Mouse (Mus musculus) forebrain, embryonic 11.5 days (tissue): ENCODE measurements around the gene Sdad1. TPM values are rescaled to one million over a fixed set of nuclear protein-coding genes. Genes with fewer than 3 reads are reported as not detected.

Experiments used
- ATAC-seq: fragments of 200-750 bp; cut with Nextera tagmentation; replicated peaks from 2 replicates; pipeline ENCODE4 v1.8.0; 2017; ENCODE audit warnings: moderate TSS enrichment; ENCODE audit not compliant: low FRiP score
- DNase-seq: peaks from one replicate; pipeline ENCODE4 v3.0.0-alpha.2; 2017; ENCODE audit warnings: low spot score
- H3K27ac ChIP-seq: fragments of 300-500 bp; sonication (generic); 2 replicates; pipeline ENCODE4 v1.5.1; 2014; ENCODE audit warnings: low read depth, low read length
- H3K27me3 ChIP-seq: fragments of 300-500 bp; sonication (generic); 2 replicates; pipeline ENCODE4 v1.6.1; 2014; ENCODE audit warnings: mild to moderate bottlenecking, low read length, mixed read lengths; ENCODE audit not compliant: control insufficient read depth, insufficient read depth
- H3K36me3 ChIP-seq: fragments of 300-500 bp; sonication (generic); 2 replicates; pipeline ENCODE4 v1.6.1; 2014; ENCODE audit warnings: mild to moderate bottlenecking, low read length, moderate library complexity, mixed read lengths; ENCODE audit not compliant: control insufficient read depth, insufficient read depth
- H3K4me1 ChIP-seq: fragments of 300-500 bp; sonication (generic); replicated peaks from 2 replicates; pipeline ENCODE4 v1.6.1; 2014; ENCODE audit warnings: low read length, mixed read lengths; ENCODE audit not compliant: control insufficient read depth, insufficient read depth
- H3K4me2 ChIP-seq: fragments of 300-500 bp; sonication (generic); 2 replicates; pipeline ENCODE4 v1.6.1; 2014; ENCODE audit warnings: low read depth, mild to moderate bottlenecking, low read length, moderate library complexity, mixed read lengths; ENCODE audit not compliant: severe bottlenecking
- H3K4me3 ChIP-seq: fragments of 300-500 bp; sonication (generic); 2 replicates; pipeline ENCODE4 v1.5.1; 2014; ENCODE audit warnings: low read depth, low read length
- H3K9ac ChIP-seq: fragments of 300-500 bp; sonication (generic); 2 replicates; pipeline ENCODE4 v1.6.1; 2014; ENCODE audit warnings: low read length
- H3K9me3 ChIP-seq: fragments of 300-500 bp; sonication (generic); 2 replicates; pipeline ENCODE4 v1.6.1; 2016; ENCODE audit warnings: low read length, mixed read lengths; ENCODE audit not compliant: control insufficient read depth
- WGBS: fragments of 180-500 bp; shearing (Covaris S2); extraction: QIAGEN DNeasy Blood & Tissue Kit; methylation state at CpG from one replicate; pipeline ENCODE4 v1.1.7; 2014; 5-methylcytosine and 5-hydroxymethylcytosine counted together
- polyA plus RNA-seq: library from polyadenylated mRNA; unstranded; fragments of >200 nt; fragmentation: Nextera tagmentation; extraction: Ambion mirVana; gene quantifications from 2 replicates; pipeline ENCODE4 v1.2.1, GENCODE M21; 2014

The Sdad1 gene
- polyA plus RNA-seq, 1 experiment from 2014 or later, result 36.8 TPM

DNA sequence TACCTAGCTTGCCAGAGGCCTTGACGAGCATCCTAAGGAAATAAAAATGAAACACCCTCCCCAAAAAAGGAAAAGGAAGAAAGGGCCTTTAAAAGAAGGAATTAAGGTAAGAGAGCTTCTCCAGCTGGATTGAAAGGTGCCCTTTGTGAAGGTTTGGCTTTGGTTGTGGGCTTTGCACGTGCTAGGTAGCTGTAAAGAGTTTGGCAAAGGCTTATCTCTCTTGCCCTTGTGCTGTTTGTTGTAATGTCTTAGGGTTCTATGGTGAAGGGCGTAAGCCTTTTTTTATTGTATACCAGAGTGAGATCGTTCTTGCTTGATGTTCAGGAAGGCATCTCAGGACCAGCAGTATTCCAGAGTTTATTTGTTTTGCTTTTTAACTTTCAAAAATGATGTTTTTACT lies 30.3 kb upstream of the Sdad1 start:
- H3K27me3 ChIP-seq, result no peaks in the 10 kb centered on the region
- no peak for ATAC-seq
- no peak overlapping the region for H3K27ac ChIP-seq
- no peaks in the 10 kb centered on the region for H3K36me3 ChIP-seq
- H3K4me2 ChIP-seq, result no peak overlapping the region
- H3K4me1 ChIP-seq, result no peaks in the 10 kb centered on the region
- no peak overlapping the region for H3K4me3 ChIP-seq
- no peak for DNase-seq
- no peak overlapping the region for H3K9ac ChIP-seq
- WGBS, result 73% methylated on average over 4 of the region's 4 CpGs
- H3K9me3 ChIP-seq, result no peaks in the 10 kb centered on the region

DNA sequence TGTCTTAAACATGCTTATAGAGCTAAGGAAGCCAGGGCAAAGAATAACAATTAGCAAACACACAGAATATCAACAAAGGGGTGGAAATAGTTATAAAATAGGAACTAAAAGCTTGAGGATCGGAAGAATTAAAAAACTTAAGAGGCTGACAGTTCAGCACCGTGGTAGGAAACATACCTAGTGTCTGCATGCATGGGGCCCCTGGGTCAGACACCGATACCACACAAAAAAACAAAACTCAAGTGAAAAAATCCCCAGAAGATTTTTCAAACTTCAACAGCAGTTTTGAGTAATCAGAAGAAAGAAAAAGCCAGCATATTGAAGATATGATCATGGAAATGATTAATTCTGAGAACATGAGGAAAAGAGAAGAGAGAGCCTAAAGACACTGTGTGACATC lies 26.5 kb upstream of the Sdad1 start:
- DNase-seq, result no peak
- no peaks in the 10 kb centered on the region for H3K36me3 ChIP-seq
- ATAC-seq, result no peak
- H3K9me3 ChIP-seq, result no peaks in the 10 kb centered on the region
- H3K4me1 ChIP-seq, result no peaks in the 10 kb centered on the region
- no peak overlapping the region for H3K4me3 ChIP-seq
- H3K9ac ChIP-seq, result no peak overlapping the region
- WGBS, result 90% methylated on average over 3 of the region's 3 CpGs
- H3K27ac ChIP-seq, result no peak overlapping the region
- no peak overlapping the region for H3K4me2 ChIP-seq
- H3K27me3 ChIP-seq, result no peaks in the 10 kb centered on the region

DNA sequence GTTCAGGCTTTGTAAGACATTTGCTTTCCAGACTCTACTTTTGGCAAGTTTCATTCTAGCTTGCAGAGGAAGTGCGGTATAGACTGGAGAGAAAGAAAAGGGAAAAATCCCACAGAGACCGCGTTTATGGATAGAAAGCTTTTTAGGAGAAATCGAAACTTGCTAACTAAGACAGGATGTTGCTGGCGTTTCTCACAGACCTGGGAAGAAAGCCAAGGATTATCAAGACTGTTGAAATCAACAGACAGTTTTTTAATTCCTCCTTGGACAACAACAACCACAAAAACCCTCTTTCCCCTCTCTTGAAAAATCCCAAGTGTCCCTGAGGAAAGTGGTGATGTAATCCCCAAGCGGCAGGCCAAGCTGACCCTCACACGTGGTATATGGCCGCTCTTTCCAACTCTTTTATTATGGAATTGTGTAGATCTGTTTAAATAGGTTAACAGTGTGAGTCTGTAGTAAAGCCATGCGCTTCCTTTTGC lies 22.1 kb upstream of the Sdad1 start:
- Histone ChIP-seq H3K4me3 (no peak overlapping the region), H3K4me2 (no peak overlapping the region), H3K4me1 (no peaks in the 10 kb centered on the region), H3K9ac (no peak overlapping the region), H3K36me3 (no peaks in the 10 kb centered on the region), H3K27me3 (no peaks in the 10 kb centered on the region), H3K9me3 (no peaks in the 10 kb centered on the region), H3K27ac (no peak overlapping the region)
- WGBS, result 84% methylated on average over 9 of the region's 9 CpGs
- ATAC-seq (no peak), DNase-seq (no peak)

DNA sequence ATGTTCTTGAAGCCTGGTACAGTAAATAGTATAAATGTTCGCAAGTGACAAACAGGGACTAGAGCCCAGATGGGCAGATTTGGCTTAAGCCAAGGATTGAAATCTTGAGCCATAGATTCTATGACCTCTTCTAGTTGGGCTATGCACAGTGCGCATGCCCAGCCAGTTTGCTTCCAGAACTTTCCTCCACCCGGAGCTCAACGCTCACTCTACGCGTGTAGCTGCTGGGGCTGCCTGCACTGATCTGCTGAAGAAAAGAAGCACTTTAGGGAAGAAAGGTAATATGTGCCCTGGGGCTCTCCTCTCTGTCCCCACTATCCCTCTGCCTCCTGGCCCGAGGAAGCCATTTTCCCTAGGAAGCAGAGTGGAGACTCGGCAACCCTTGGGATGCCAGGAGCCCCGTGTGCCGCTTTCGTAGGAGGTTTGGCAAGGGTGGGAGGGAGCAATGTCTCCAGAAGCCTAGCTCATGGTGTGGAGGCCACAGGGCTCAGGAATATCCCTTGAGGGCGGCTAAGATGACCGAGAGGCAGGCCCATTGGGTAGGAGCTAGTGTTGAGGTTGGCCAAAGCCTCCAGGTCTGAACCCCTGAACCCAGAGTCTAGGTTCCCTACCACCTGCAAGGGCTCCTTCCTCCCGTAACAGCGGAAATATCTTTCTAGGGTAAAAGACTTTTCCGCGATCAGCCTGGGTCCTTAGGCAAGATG lies 21.5 kb upstream of the Sdad1 start, which contains the start of gene Art3:
Gene Art3 (plus strand): TSS at position 193 of the 704 bp plus-strand sequence.
- Histone ChIP-seq H3K4me3 (no peak within 1 kb of the TSS), H3K27ac (no peak within 1 kb of the TSS), H3K9me3 (no peaks in the 10 kb centered on the region), H3K9ac (no peak within 1 kb of the TSS), H3K27me3 (no peaks in the 10 kb centered on the region), H3K4me1 (no peaks in the 10 kb centered on the region), H3K36me3 (no peaks in the 10 kb centered on the region), H3K4me2 (no peak within 1 kb of the TSS)
- 91% methylated on average over 17 of the region's 17 CpGs for WGBS
- DNase-seq (no peak), ATAC-seq (no peak)

DNA sequence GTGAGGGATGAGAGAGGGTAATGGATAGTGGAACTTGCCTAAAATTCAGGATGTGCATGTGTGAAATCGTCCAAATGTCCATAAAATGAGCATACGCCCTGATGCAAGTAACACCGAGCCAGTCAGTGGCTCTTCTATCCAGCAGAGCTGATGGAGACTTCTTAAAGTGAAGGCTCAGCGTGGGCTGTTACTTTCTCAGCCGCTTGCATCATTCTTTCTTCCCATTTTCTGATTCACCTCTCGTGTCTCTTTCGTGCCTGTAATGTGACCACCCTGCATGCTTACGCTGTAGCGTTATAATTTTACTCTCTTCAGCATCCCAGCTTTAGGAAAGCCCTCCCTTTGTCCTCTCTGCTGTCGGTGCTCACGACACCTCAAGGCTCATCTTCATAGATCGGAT lies 20.8 kb upstream of the Sdad1 start:
- Histone ChIP-seq H3K36me3 (no peaks in the 10 kb centered on the region), H3K4me2 (no peak overlapping the region), H3K4me3 (no peak overlapping the region), H3K27me3 (no peaks in the 10 kb centered on the region), H3K9me3 (no peaks in the 10 kb centered on the region), H3K4me1 (no peaks in the 10 kb centered on the region), H3K9ac (no peak overlapping the region), H3K27ac (no peak overlapping the region)
- ATAC-seq (no peak), DNase-seq (no peak)
- 91% methylated on average over 12 of the region's 12 CpGs for WGBS

DNA sequence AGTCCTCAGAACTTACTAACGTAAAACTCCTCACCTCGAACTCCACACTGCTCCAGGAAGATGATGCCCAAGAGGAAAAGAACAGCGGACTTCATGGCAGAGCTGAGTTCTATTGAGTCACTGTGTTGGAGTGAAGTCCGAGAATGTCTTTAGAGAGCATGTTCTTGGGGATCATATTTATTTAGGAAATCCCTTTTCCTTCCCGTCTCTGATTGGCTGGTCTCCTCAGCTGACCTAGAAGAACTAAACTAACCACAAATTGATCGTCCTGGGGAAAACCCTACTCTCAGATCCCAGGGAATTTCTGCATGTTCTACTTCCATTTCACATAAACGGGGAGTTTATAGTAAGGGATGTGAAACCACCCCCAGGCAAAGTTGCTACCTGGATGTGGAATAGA lies 17.6 kb upstream of the Sdad1 start, which contains the start of gene Cxcl9:
Gene Cxcl9 (minus strand): TSS at position 151 of the 400 bp plus-strand sequence.
- H3K9ac ChIP-seq, result no peak within 1 kb of the TSS
- no peaks in the 10 kb centered on the region for H3K9me3 ChIP-seq
- 90% methylated on average over 7 of the region's 7 CpGs for WGBS
- DNase-seq, result no peak
- ATAC-seq, result no peak
- no peak within 1 kb of the TSS for H3K27ac ChIP-seq
- no peak within 1 kb of the TSS for H3K4me3 ChIP-seq
- no peaks in the 10 kb centered on the region for H3K4me1 ChIP-seq
- H3K36me3 ChIP-seq, result no peaks in the 10 kb centered on the region
- no peak within 1 kb of the TSS for H3K4me2 ChIP-seq
- H3K27me3 ChIP-seq, result no peaks in the 10 kb centered on the region

DNA sequence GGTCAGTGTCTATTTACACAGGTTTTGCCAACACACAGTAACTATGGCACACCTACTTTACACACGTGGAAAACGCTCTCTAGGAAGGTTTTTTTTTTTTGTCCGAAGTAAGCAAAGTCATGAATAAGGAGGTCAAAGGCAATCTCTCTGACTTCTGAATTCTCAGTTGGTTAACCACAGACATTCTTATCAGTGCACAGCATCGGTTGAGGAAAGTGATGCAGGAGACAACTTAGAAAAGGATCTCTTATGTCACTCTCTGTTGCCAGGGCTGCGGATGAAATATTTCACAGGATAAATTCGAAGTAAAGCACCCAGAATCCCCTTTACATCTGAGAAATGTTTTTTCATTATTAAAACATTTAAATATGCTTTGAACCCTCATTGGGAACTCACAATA lies 17.1 kb upstream of the Sdad1 start:
- ATAC-seq (no peak), DNase-seq (no peak)
- Histone ChIP-seq H3K36me3 (no peaks in the 10 kb centered on the region), H3K27me3 (no peaks in the 10 kb centered on the region), H3K4me1 (no peaks in the 10 kb centered on the region), H3K4me3 (no peak overlapping the region), H3K9me3 (no peaks in the 10 kb centered on the region), H3K27ac (no peak overlapping the region), H3K4me2 (no peak overlapping the region), H3K9ac (no peak overlapping the region)
- WGBS, result 86% methylated on average over 6 of the region's 6 CpGs

DNA sequence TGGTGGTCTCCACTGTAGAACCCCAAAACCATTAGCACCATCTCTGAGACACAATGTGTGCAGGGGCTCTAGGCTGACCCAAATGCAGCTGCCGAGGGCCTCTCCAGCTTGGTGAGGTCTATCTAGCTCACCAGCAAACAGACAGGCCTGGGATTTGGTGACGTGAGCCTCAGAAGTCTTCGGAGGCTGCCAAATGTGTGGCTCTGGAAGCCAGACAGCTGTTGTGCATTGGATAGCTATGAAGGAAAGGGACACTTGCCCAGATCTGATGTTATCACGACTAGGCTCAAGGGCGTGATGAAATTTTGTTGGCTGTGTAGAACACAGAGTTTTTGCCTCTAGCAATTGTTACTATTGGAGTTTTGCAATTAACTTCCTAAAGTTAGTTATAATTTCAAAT lies 13.0 kb upstream of the Sdad1 start:
- Histone ChIP-seq H3K9me3 (no peaks in the 10 kb centered on the region), H3K27me3 (no peaks in the 10 kb centered on the region)
- 94% methylated on average over 5 of the region's 5 CpGs for WGBS

DNA sequence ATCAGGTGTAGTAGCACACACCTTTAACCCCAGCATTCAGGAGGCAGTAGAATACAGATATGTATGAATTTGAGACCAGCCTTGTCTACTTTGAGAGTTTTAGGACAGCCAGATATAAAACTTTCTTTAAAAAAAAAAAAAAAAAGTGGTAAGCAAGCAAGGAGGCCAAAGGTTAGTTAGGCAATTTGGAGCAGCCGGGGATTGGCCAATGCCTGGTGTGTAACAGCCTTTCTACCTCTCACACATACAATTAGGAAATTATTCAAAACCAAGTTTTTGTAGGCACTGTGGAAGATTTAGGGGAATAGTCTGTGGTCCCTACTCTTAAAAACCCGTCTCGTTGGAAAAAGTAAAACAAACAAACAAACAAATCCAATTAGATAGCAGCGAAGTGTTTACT lies 12.3 kb upstream of the Sdad1 start:
- ATAC-seq, result no peak
- Histone ChIP-seq H3K36me3 (no peaks in the 10 kb centered on the region), H3K4me3 (no peak overlapping the region), H3K4me2 (no peak overlapping the region), H3K27me3 (no peaks in the 10 kb centered on the region), H3K9me3 (no peaks in the 10 kb centered on the region), H3K4me1 (no peaks in the 10 kb centered on the region), H3K27ac (no peak overlapping the region), H3K9ac (no peak overlapping the region)
- no peak for DNase-seq
- WGBS, result 87% methylated on average over 4 of the region's 4 CpGs

More for the DNA sequence above, 13.0 kb upstream of the Sdad1 start:
- Histone ChIP-seq H3K36me3 (no peaks in the 10 kb centered on the region), H3K4me3 (no peak overlapping the region), H3K9ac (no peak overlapping the region), H3K4me1 (no peaks in the 10 kb centered on the region), H3K4me2 (no peak overlapping the region), H3K27ac (no peak overlapping the region)
- DNase-seq (no peak), ATAC-seq (no peak)
